Mouse (Mus musculus) C2C12 (cell line): ENCODE data around the gene Chst11.

Source experiments
- CEBPB ChIP-seq: IDR thresholded peaks from one replicate; pipeline ENCODE4 v1.6.1; 2011; ENCODE audit warnings: low read depth, mild to moderate bottlenecking, control low read depth, moderate library complexity
- CTCF ChIP-seq: IDR thresholded peaks from one replicate; pipeline ENCODE4 v1.5.1; 2011; ENCODE audit not compliant: control insufficient read depth, insufficient read depth, insufficient read length
- MAX ChIP-seq: IDR thresholded peaks from one replicate; pipeline ENCODE4 v1.6.1; 2011; ENCODE audit warnings: mild to moderate bottlenecking, control low read depth
- USF1 ChIP-seq: IDR thresholded peaks from one replicate; pipeline ENCODE4 v1.6.1; 2011; ENCODE audit warnings: low read depth, mild to moderate bottlenecking, control low read depth, moderate library complexity

GRCm38 (mm10) chr10:83019497-83020270 lies 34.4 kb downstream of the Chst11 start:
- TF ChIP-seq CTCF (no peak), CEBPB (no peak), USF1 (no peak), MAX (no peak)
